Mouse (Mus musculus) forebrain, embryonic 14.5 days (tissue): ENCODE measurements around the gene Men1. TPM values are rescaled to one million over a fixed set of nuclear protein-coding genes. Genes with fewer than 3 reads are reported as not detected.

ENCODE experiments used
- ATAC-seq: fragments of 200-750 bp; cut with Nextera tagmentation; 2 replicates; pipeline ENCODE4 v1.8.0; 2017; ENCODE audit warnings: mild to moderate bottlenecking, moderate library complexity
- DNase-seq: peaks from one replicate; pipeline ENCODE4 v3.0.0-alpha.2; 2015; ENCODE audit warnings: low spot score
- H3K27ac ChIP-seq: fragments of 300-500 bp; sonication (generic); 2 replicates; pipeline ENCODE4 v1.5.1; 2014; ENCODE audit warnings: low read depth, mild to moderate bottlenecking, control low read depth, low read length, moderate library complexity
- H3K27me3 ChIP-seq: fragments of 300-500 bp; sonication (generic); replicated peaks from 2 replicates; pipeline ENCODE4 v1.6.1; 2014; ENCODE audit warnings: low read length, control low read depth, mixed read lengths; ENCODE audit not compliant: control insufficient read depth, insufficient read depth
- H3K36me3 ChIP-seq: fragments of 300-500 bp; sonication (generic); 2 replicates; pipeline ENCODE4 v1.6.1; 2014; ENCODE audit warnings: low read length, control low read depth; ENCODE audit not compliant: control insufficient read depth, insufficient read depth
- H3K4me1 ChIP-seq: fragments of 300-500 bp; sonication (generic); 2 replicates; pipeline ENCODE4 v1.6.1; 2014; ENCODE audit warnings: antibody characterized with exemption, low read length, control low read depth; ENCODE audit not compliant: control insufficient read depth, insufficient read depth
- H3K4me2 ChIP-seq: fragments of 300-500 bp; sonication (generic); 2 replicates; pipeline ENCODE4 v1.6.1; 2014; ENCODE audit warnings: mild to moderate bottlenecking, control low read depth, low read length
- H3K4me3 ChIP-seq: fragments of 300-500 bp; sonication (generic); 2 replicates; pipeline ENCODE4 v1.5.1; 2014; ENCODE audit warnings: low read depth, low read length, control low read depth
- H3K9ac ChIP-seq: fragments of 300-500 bp; sonication (generic); 2 replicates; pipeline ENCODE4 v1.6.1; 2014; ENCODE audit warnings: mild to moderate bottlenecking, low read length, control low read depth, moderate library complexity
- H3K9me3 ChIP-seq: fragments of 300-500 bp; sonication (generic); replicated peaks from 2 replicates; pipeline ENCODE4 v1.6.1; 2016; ENCODE audit warnings: low read length, control low read depth, mixed read lengths; ENCODE audit not compliant: control insufficient read depth
- WGBS: fragments of 180-500 bp; shearing (Covaris S2); extraction: QIAGEN DNeasy Blood & Tissue Kit; methylation state at CpG from one replicate; pipeline ENCODE4 v1.1.7; 2014; 5-methylcytosine and 5-hydroxymethylcytosine counted together
- polyA plus RNA-seq: library from polyadenylated mRNA; unstranded; fragments of >200 nt; fragmentation: Nextera tagmentation; extraction: Ambion mirVana; gene quantifications from 2 replicates; pipeline ENCODE4 v1.2.1, GENCODE M21; 2014

Men1 gene
- polyA plus RNA-seq, 1 experiment from 2014 or later, result 47.7 TPM

- Histone ChIP-seq H3K4me1 (peaks cover 6% of the 10 kb centered on the region), H3K36me3 (no peaks in the 10 kb centered on the region), H3K27ac (no peak overlapping the region), H3K4me2 (0 out of 2 replicates have a peak overlapping the region, but pooled peaks have one; percentile 28), H3K9ac (no peak overlapping the region), H3K27me3 (no peaks in the 10 kb centered on the region), H3K9me3 (no peaks in the 10 kb centered on the region), H3K4me3 (no peak overlapping the region)
- WGBS, result 70% methylated on average over 5 of the region's 5 CpGs
- ATAC-seq, result no peak
- DNase-seq, result no peak
These were observed 3.6 kb upstream of the Men1 start for GRCm38 (mm10) chr19:6331178-6331577.

GRCm38 (mm10) chr19:6331719-6332516, 2.9 kb upstream of the Men1 start:
- Histone ChIP-seq H3K9me3 (no peaks in the 10 kb centered on the region), H3K4me2 (peak overlapping the region; percentile 28; the same call in 1 of the 2 replicates), H3K27me3 (no peaks in the 10 kb centered on the region), H3K27ac (no peak overlapping the region), H3K36me3 (peaks cover under 1% of the 10 kb centered on the region; the same call in 1 of the 2 replicates), H3K9ac (peak overlapping the region; percentile 43; the same call in 1 of the 2 replicates), H3K4me1 (peaks cover 13% of the 10 kb centered on the region), H3K4me3 (no peak overlapping the region)
- ATAC-seq (no peak), DNase-seq (peak; percentile 86)
- 22% methylated on average over 13 of the region's 13 CpGs for WGBS

- WGBS, result 57% methylated on average over 9 of the region's 9 CpGs
- H3K4me3 ChIP-seq, result peak overlapping the region; percentile 83; the same call in 1 of the 2 replicates
- H3K36me3 ChIP-seq, result peaks cover 21% of the 10 kb centered on the region
- H3K9ac ChIP-seq, result peak overlapping the region; percentile 41; the same call in 1 of the 2 replicates
- DNase-seq (no peak), ATAC-seq (no peak; the same call in 1 of the 2 replicates)
- no peaks in the 10 kb centered on the region for H3K27me3 ChIP-seq
- peak overlapping the region; percentile 98 for H3K4me2 ChIP-seq
- H3K9me3 ChIP-seq, result no peaks in the 10 kb centered on the region
- H3K27ac ChIP-seq, result peak overlapping the region; percentile 70; the same call in 1 of the 2 replicates
- H3K4me1 ChIP-seq, result peaks cover 15% of the 10 kb centered on the region
These were observed 801 bp upstream of the Men1 start for GRCm38 (mm10) chr19:6333761-6334595.

- 1% methylated on average over 25 of the region's 25 CpGs for WGBS
- no peaks in the 10 kb centered on the region for H3K9me3 ChIP-seq
- no peak for DNase-seq
- H3K27me3 ChIP-seq, result no peaks in the 10 kb centered on the region
- no peak for ATAC-seq
- peaks cover 35% of the 10 kb centered on the region for H3K36me3 ChIP-seq
- H3K4me2 ChIP-seq, result peak overlapping the region; percentile 98
- H3K9ac ChIP-seq, result peak overlapping the region; percentile 83
- peak overlapping the region; percentile 40 for H3K27ac ChIP-seq
- H3K4me1 ChIP-seq, result peaks cover 15% of the 10 kb centered on the region
- H3K4me3 ChIP-seq, result peak overlapping the region; percentile 83
These were observed 664 bp downstream of the Men1 start for GRCm38 (mm10) chr19:6335458-6335827.

GRCm38 (mm10) chr19:6336920-6337319, 2.1 kb downstream of the Men1 start:
- H3K4me1 ChIP-seq, result peaks cover 19% of the 10 kb centered on the region
- peak overlapping the region; percentile 83; the same call in 1 of the 2 replicates for H3K4me3 ChIP-seq
- ATAC-seq, result no peak
- no peak for DNase-seq
- peaks cover 35% of the 10 kb centered on the region for H3K36me3 ChIP-seq
- H3K9ac ChIP-seq, result peak overlapping the region; percentile 83; the same call in 1 of the 2 replicates
- H3K27me3 ChIP-seq, result no peaks in the 10 kb centered on the region
- H3K4me2 ChIP-seq, result peak overlapping the region; percentile 98
- H3K27ac ChIP-seq, result no peak overlapping the region
- H3K9me3 ChIP-seq, result no peaks in the 10 kb centered on the region
- WGBS, result 93% methylated on average over 10 of the region's 10 CpGs

- no peak for ATAC-seq
- no peaks in the 10 kb centered on the region for H3K9me3 ChIP-seq
- no peak overlapping the region for H3K4me3 ChIP-seq
- WGBS, result 96% methylated on average over 7 of the region's 7 CpGs
- no peak overlapping the region for H3K4me2 ChIP-seq
- peaks cover 19% of the 10 kb centered on the region for H3K4me1 ChIP-seq
- no peak overlapping the region for H3K27ac ChIP-seq
- no peak overlapping the region for H3K9ac ChIP-seq
- no peaks in the 10 kb centered on the region for H3K27me3 ChIP-seq
- H3K36me3 ChIP-seq, result peaks cover 42% of the 10 kb centered on the region
- no peak for DNase-seq
These were observed 3.4 kb downstream of the Men1 start for GRCm38 (mm10) chr19:6338171-6338570.

- no peaks in the 10 kb centered on the region for H3K9me3 ChIP-seq
- peaks cover 19% of the 10 kb centered on the region for H3K4me1 ChIP-seq
- H3K9ac ChIP-seq, result no peak overlapping the region
- no peak overlapping the region for H3K27ac ChIP-seq
- H3K4me2 ChIP-seq, result no peak overlapping the region
- H3K4me3 ChIP-seq, result no peak overlapping the region
- ATAC-seq, result no peak
- no peaks in the 10 kb centered on the region for H3K27me3 ChIP-seq
- DNase-seq, result no peak
- WGBS, result 89% methylated on average over 11 of the region's 11 CpGs
- H3K36me3 ChIP-seq, result peaks cover 47% of the 10 kb centered on the region
These were observed 3.9 kb downstream of the Men1 start for GRCm38 (mm10) chr19:6338716-6339115.

GRCm38 (mm10) chr19:6339191-6339590, 4.4 kb downstream of the Men1 start:
- H3K9ac ChIP-seq, result no peak overlapping the region
- no peak overlapping the region for H3K4me2 ChIP-seq
- DNase-seq, result no peak
- H3K4me1 ChIP-seq, result peaks cover 19% of the 10 kb centered on the region
- ATAC-seq, result no peak
- 93% methylated on average over 6 of the region's 6 CpGs for WGBS
- H3K4me3 ChIP-seq, result no peak overlapping the region
- H3K9me3 ChIP-seq, result no peaks in the 10 kb centered on the region
- H3K27me3 ChIP-seq, result no peaks in the 10 kb centered on the region
- H3K36me3 ChIP-seq, result peaks cover 51% of the 10 kb centered on the region
- H3K27ac ChIP-seq, result no peak overlapping the region
